Mouse (Mus musculus) thymus, adult 2 months (tissue): Measurements from ENCODE around the gene Gpr25.

Experiments used
- CTCF ChIP-seq: fragments of 200-500 bp; IDR thresholded peaks from 2 replicates; pipeline ENCODE4 v1.5.1; 2012; ENCODE audit warnings: mild to moderate bottlenecking, control low read depth, low read length, moderate library complexity, borderline replicate concordance; ENCODE audit not compliant: control insufficient read depth, poor library complexity, insufficient read depth; ENCODE audit errors: extremely low read depth
- POLR2A ChIP-seq: fragments of 200-500 bp; IDR thresholded peaks from 2 replicates; pipeline ENCODE4 v1.6.1; 2012; ENCODE audit warnings: mild to moderate bottlenecking, low read length, control low read depth, moderate library complexity; ENCODE audit not compliant: control insufficient read depth, poor library complexity, insufficient read depth; ENCODE audit errors: extremely low read depth

- TF ChIP-seq POLR2A (no peak), CTCF (no peak)
Measured at GRCm38 (mm10) chr1:136253472-136253871, 7.2 kb downstream of the Gpr25 start.
